Mouse (Mus musculus) bone marrow, adult 2 months (tissue): ENCODE data around the gene Ankfy1. TPM values are rescaled to one million over a fixed set of nuclear protein-coding genes. Genes with fewer than 3 reads are reported as not detected.
A peak's percentile ranks its signal among the peaks of the same experiment; 100 is the strongest.
"Not testable (repeated sequence)": the region's sequence is repeated elsewhere in the genome, so short reads cannot be mapped to it uniquely, and the experiment has no call there.

ENCODE experiments used
- H3K27ac ChIP-seq: fragments of 200-500 bp; 2 replicates; pipeline ENCODE4 v1.5.1; 2012; ENCODE audit warnings: low read depth, mild to moderate bottlenecking, control low read depth, inconsistent platforms, low read length; ENCODE audit not compliant: control insufficient read depth, poor library complexity, insufficient read depth
- H3K4me1 ChIP-seq: fragments of 200-500 bp; 2 replicates; pipeline ENCODE4 v1.6.1; 2011; ENCODE audit warnings: low read length; ENCODE audit not compliant: control insufficient read depth, insufficient read depth
- H3K4me3 ChIP-seq: fragments of 200-500 bp; replicated peaks from 2 replicates; pipeline ENCODE3; 2011; ENCODE audit warnings: mild to moderate bottlenecking, low read depth, low read length, control low read depth; ENCODE audit not compliant: control insufficient read depth
- CTCF ChIP-seq: fragments of 200-500 bp; IDR thresholded peaks from 2 replicates; pipeline ENCODE4 v1.5.1; 2011; ENCODE audit warnings: low read length, control low read depth; ENCODE audit not compliant: control insufficient read depth, insufficient read depth
- POLR2A ChIP-seq: fragments of 200-500 bp; IDR thresholded peaks from 2 replicates; pipeline ENCODE4 v1.6.1; 2011; ENCODE audit warnings: low read depth, mild to moderate bottlenecking, control low read depth, low read length, borderline replicate concordance; ENCODE audit not compliant: control insufficient read depth
- WGBS: fragments of 180-500 bp; shearing (Covaris S2); methylation state at CpG from one replicate; pipeline ENCODE4 v1.1.7; 2018; 5-methylcytosine and 5-hydroxymethylcytosine counted together
- polyA plus RNA-seq: library from polyadenylated mRNA; stranded (reverse); fragments of >200 nt; gene quantifications from 2 replicates; pipeline ENCODE4 v1.2.4, GENCODE M21; 2011; ENCODE audit warnings: low replicate concordance; ENCODE audit not compliant: missing spikeins, insufficient read depth, insufficient read length

Ankfy1 gene
- polyA plus RNA-seq, 1 experiment: 30.3 TPM

GRCm38 (mm10) chr11:72696368-72696971 lies 6.7 kb downstream of the Ankfy1 start:
- Histone ChIP-seq H3K4me1 (peaks cover 5% of the 10 kb centered on the region; the same call in 1 of the 2 replicates), H3K27ac (no peak overlapping the region), H3K4me3 (no peak overlapping the region)
- WGBS: 73% methylated on average over 2 of the region's 2 CpGs
- TF ChIP-seq POLR2A (no peak), CTCF (no peak)

GRCm38 (mm10) chr11:72697323-72697722 lies 7.5 kb downstream of the Ankfy1 start:
- no peak overlapping the region for H3K4me3 ChIP-seq
- peaks cover 5% of the 10 kb centered on the region; the same call in 1 of the 2 replicates for H3K4me1 ChIP-seq
- H3K27ac ChIP-seq: no peak overlapping the region
- TF ChIP-seq POLR2A (no peak), CTCF (no peak)

- not testable (repeated sequence) for H3K4me3 ChIP-seq, H3K27ac ChIP-seq, H3K4me1 ChIP-seq
- WGBS: 86% methylated on average over 2 of the region's 2 CpGs
Measured at GRCm38 (mm10) chr11:72705111-72705510, 15.3 kb downstream of the Ankfy1 start.

GRCm38 (mm10) chr11:72712721-72713120 lies 22.9 kb downstream of the Ankfy1 start:
- 91% methylated on average over 5 of the region's 5 CpGs for WGBS
- H3K27ac ChIP-seq: no peak overlapping the region
- H3K4me1 ChIP-seq: no peaks in the 10 kb centered on the region
- no peak overlapping the region for H3K4me3 ChIP-seq
- TF ChIP-seq CTCF (no peak), POLR2A (no peak)

GRCm38 (mm10) chr11:72718161-72718560 lies 28.4 kb downstream of the Ankfy1 start:
- no peak overlapping the region for H3K27ac ChIP-seq
- H3K4me1 ChIP-seq: no peaks in the 10 kb centered on the region
- no peak overlapping the region for H3K4me3 ChIP-seq
- TF ChIP-seq CTCF (no peak), POLR2A (no peak)
- WGBS: 52% methylated on average over 3 of the region's 3 CpGs

- H3K27ac ChIP-seq: no peak overlapping the region
- no peaks in the 10 kb centered on the region for H3K4me1 ChIP-seq
- TF ChIP-seq CTCF (no peak), POLR2A (no peak)
- no peak overlapping the region for H3K4me3 ChIP-seq
- 50% methylated on average over 2 of the region's 2 CpGs for WGBS
Measured at GRCm38 (mm10) chr11:72723165-72723564, 33.4 kb downstream of the Ankfy1 start.

- H3K27ac ChIP-seq: no peak overlapping the region
- no peaks in the 10 kb centered on the region for H3K4me1 ChIP-seq
- no peak overlapping the region for H3K4me3 ChIP-seq
- no peak for TF ChIP-seq POLR2A
- TF ChIP-seq CTCF: no peak
Measured at GRCm38 (mm10) chr11:72723871-72724270, 34.1 kb downstream of the Ankfy1 start.

- H3K27ac ChIP-seq: no peak overlapping the region
- TF ChIP-seq POLR2A (no peak), CTCF (peak; percentile 14; the same call in 1 of the 2 replicates)
- no peaks in the 10 kb centered on the region for H3K4me1 ChIP-seq
- H3K4me3 ChIP-seq: no peak overlapping the region
Measured at GRCm38 (mm10) chr11:72726023-72726422, 36.2 kb downstream of the Ankfy1 start.

- TF ChIP-seq CTCF: no peak
- no peak for TF ChIP-seq POLR2A
- 85% methylated on average over 3 of the region's 3 CpGs for WGBS
- H3K4me3 ChIP-seq: no peak overlapping the region
- H3K27ac ChIP-seq: no peak overlapping the region
- H3K4me1 ChIP-seq: no peaks in the 10 kb centered on the region
Measured at GRCm38 (mm10) chr11:72733736-72734135, 43.9 kb downstream of the Ankfy1 start.
